ENCODE assay signal across 26 mouse cellular contexts in genomic region chr12:98045784-98046458, GRCm38 (mm10).
DNase-seq lines count a peak whose midpoint lies in the region; ATAC-seq and TF ChIP-seq lines count a peak whose summit lies in the region.
"Had no signal": no experiment of that assay in that cellular context is flagged by ENCODE, and none has a peak within 500 bp of the region (broad histone marks: within the 10 kb centered on the region; RNA-seq: fewer than 3 reads in every experiment).

No protein-coding gene starts in this region.

- no peaks in the 10 kb centered on the region for H3K36me3 ChIP-seq in forebrain, embryonic 16.5 days (ENCODE audit: control insufficient read depth, insufficient read depth)
- H3K36me3 ChIP-seq in intestine, postnatal 0 days (ENCODE audit: control insufficient read depth, insufficient read depth), result no peaks in the 10 kb centered on the region
- H3K36me3 ChIP-seq: heart, embryonic 15.5 days; liver, embryonic 13.5 days; midbrain, embryonic 15.5 days had no signal

- no peak overlapping the region for H3K4me3 ChIP-seq in layer of hippocampus, adult 2 months
- no peak overlapping the region for H3K4me3 ChIP-seq in forebrain, embryonic 16.5 days (replicated peaks; ENCODE audit: low read length)
- no peak overlapping the region for H3K4me3 ChIP-seq in intestine, postnatal 0 days (ENCODE audit: low read depth, low read length)
- H3K4me3 ChIP-seq: gastrocnemius, adult 2 months; heart, adult 2 months; heart, embryonic 15.5 days; liver, embryonic 13.5 days; midbrain, embryonic 15.5 days had no signal

- H3K27ac ChIP-seq in layer of hippocampus, adult 2 months, result peak overlapping the region; percentile 88
- peak overlapping the region; percentile 55 for H3K27ac ChIP-seq in forebrain, embryonic 16.5 days (ENCODE audit: low read length)
- no peak overlapping the region for H3K27ac ChIP-seq in intestine, postnatal 0 days (ENCODE audit: low read depth, low read length)
- H3K27ac ChIP-seq: gastrocnemius, adult 2 months; heart, adult 2 months; heart, embryonic 15.5 days; liver, embryonic 13.5 days; macrophage had no signal

- peak; percentile 27 for ATAC-seq in forebrain, embryonic 16.5 days
- ATAC-seq in intestine, postnatal 0 days, result peak; percentile 83
- ATAC-seq: hindbrain, embryonic 16.5 days had no signal

- TF ChIP-seq CTCF in layer of hippocampus, adult 2 months (conservative IDR thresholded peaks at IDR 0.05), result no peak
- TF ChIP-seq CTCF in intestine, postnatal 0 days (IDR thresholded peaks at IDR 0.05; ENCODE audit: low read depth), result no peak

- no peak overlapping the region for H3K4me2 ChIP-seq in forebrain, embryonic 16.5 days (ENCODE audit: low read length)
- H3K4me2 ChIP-seq in intestine, postnatal 0 days (replicated peaks; ENCODE audit: low read depth), result no peak overlapping the region
- H3K4me2 ChIP-seq: heart, embryonic 15.5 days; liver, embryonic 13.5 days; midbrain, embryonic 15.5 days had no signal

- no peaks in the 10 kb centered on the region for H3K9me3 ChIP-seq in forebrain, embryonic 16.5 days (ENCODE audit: control insufficient read depth, low read length)
- H3K9me3 ChIP-seq in intestine, postnatal 0 days (ENCODE audit: control insufficient read depth), result no peaks in the 10 kb centered on the region
- H3K9me3 ChIP-seq: heart, embryonic 15.5 days; liver, embryonic 13.5 days; midbrain, embryonic 15.5 days had no signal

- no peaks in the 10 kb centered on the region for H3K27me3 ChIP-seq in forebrain, embryonic 16.5 days (replicated peaks; ENCODE audit: control insufficient read depth, insufficient read depth, low read length)
- H3K27me3 ChIP-seq in intestine, postnatal 0 days (replicated peaks; ENCODE audit: control insufficient read depth, insufficient read depth, low read length), result no peaks in the 10 kb centered on the region
- H3K27me3 ChIP-seq: heart, embryonic 15.5 days; liver, embryonic 13.5 days; midbrain, embryonic 15.5 days had no signal

- WGBS in forebrain, embryonic 16.5 days, result 17% methylated on average over 5 of the region's 5 CpGs
- WGBS in intestine, postnatal 0 days, result 55% methylated on average over 5 of the region's 5 CpGs

- peaks cover 18% of the 10 kb centered on the region; the same call in 1 of the 2 replicates for H3K4me1 ChIP-seq in forebrain, embryonic 16.5 days (replicated peaks; ENCODE audit: control insufficient read depth, insufficient read depth, low read length)
- H3K4me1 ChIP-seq in intestine, postnatal 0 days (replicated peaks; ENCODE audit: control insufficient read depth, insufficient read depth, low read length), result no peaks in the 10 kb centered on the region
- H3K4me1 ChIP-seq: liver, embryonic 13.5 days had no signal

- peak; percentile 6 for DNase-seq in heart, adult 8-10 months (ENCODE audit: low spot score)
- no peak for DNase-seq in heart, adult 18-20 months
- no peak for DNase-seq in layer of hippocampus, adult 2 months (ENCODE audit: low spot score in 2 of 2)
- no peak for DNase-seq in layer of hippocampus, adult 9-10 months (ENCODE audit: low spot score)
- no peak for DNase-seq in liver
- DNase-seq: adrenal gland, postnatal 36 days; B cell, adult 2 months; cerebellum, adult 2 months; cerebellum, postnatal 14 days; gastrocnemius, adult 2 months; gastrocnemius, postnatal 36 days; heart, adult 2 months; left cerebral cortex, postnatal 4 days; liver, embryonic 13.5 days; lung, adult 2 months; lung, postnatal 10 days; right cerebral cortex, postnatal 25 days; spleen, adult 18-20 months; thymus, adult 18-20 months; thymus, postnatal 4 days had no signal

- H3K9ac ChIP-seq in forebrain, embryonic 16.5 days (replicated peaks; ENCODE audit: low read depth, low read length), result no peak overlapping the region
- H3K9ac ChIP-seq in intestine, postnatal 0 days (ENCODE audit: low read depth, low read length), result no peak overlapping the region
- H3K9ac ChIP-seq: heart, embryonic 15.5 days; liver, embryonic 13.5 days; midbrain, embryonic 15.5 days had no signal
